Mouse (Mus musculus): ENCODE measurements around the gene Cers2.

DNA sequence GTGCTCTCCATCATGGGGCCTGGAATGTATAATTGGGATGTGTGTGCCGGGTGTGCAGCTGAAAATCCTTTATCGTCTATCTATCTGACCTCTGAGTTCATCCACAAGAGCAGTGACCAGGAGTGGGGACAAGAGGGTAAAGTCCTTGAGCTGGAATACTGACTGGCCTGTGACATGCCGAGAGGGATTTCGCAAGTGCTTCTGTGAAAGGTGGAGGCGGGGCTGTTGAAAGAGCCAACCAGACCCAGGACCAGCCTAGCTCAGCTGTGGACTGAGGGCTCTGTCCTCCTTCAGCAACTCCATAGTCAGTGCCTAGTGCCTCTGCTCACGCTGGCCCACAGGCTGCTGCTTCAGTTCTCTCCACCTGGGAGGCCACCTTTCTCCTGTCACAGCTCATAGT, 4.0 kb downstream of the Cers2 start:
- no peak for TF ChIP-seq GATA1 (IDR thresholded peaks at IDR 0.05; ENCODE audit: borderline replicate concordance, low read length)
- no peak for TF ChIP-seq FLI1 (IDR thresholded peaks at IDR 0.05; ENCODE audit: low read length)
